Mouse (Mus musculus): ENCODE data around the gene Pcp2. TPM values are rescaled to one million over a fixed set of nuclear protein-coding genes. Genes with fewer than 3 reads are reported as not detected.
A peak's percentile ranks its signal among the peaks of the same experiment; 100 is the strongest.

Gene Pcp2
- polyA plus RNA-seq (2015; fragmentation: Nextera tagmentation; extraction: Ambion mirVana): 1.7 and 2.5 TPM in 2 replicates

DNA sequence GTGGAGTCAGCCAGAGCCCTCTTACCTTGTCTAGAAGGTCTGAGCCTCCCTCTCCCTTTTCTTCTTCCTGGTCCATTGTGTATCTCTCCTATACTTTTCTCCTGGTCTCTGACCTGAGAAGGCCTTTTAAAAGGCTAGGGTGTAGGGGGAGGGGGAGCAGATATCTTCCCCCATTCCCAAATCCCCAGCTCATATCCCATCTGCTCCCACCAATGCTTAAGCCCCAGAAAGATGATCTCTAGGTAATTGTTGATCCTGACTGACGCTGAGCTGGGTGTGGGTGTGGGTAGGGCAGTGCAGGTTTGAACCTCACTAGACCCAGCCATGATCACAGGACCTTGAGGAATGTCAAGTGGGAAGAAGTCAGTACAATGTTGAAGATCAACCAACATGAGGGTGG lies at the start of gene Pcp2:
Gene Pcp2, minus strand, starts transcription at position 101 of the 400 bp plus-strand sequence.
- no peak for ATAC-seq
- Histone ChIP-seq H3K27ac (ENCODE audit: low read length) (no peak within 1 kb of the TSS), H3K27me3 (ENCODE audit: control insufficient read depth, insufficient read depth, low read depth, low read length) (peaks cover 10% of the 10 kb centered on the region), H3K4me3 (ENCODE audit: low read depth, low read length) (no peak within 1 kb of the TSS), H3K9me3 (replicated peaks; ENCODE audit: control insufficient read depth, low read length, poor library complexity, severe bottlenecking) (no peaks in the 10 kb centered on the region), H3K4me2 (ENCODE audit: low read length) (no peak within 1 kb of the TSS), H3K36me3 (ENCODE audit: control insufficient read depth, insufficient read depth, low read length) (no peaks in the 10 kb centered on the region), H3K9ac (ENCODE audit: low read depth, low read length) (no peak within 1 kb of the TSS), H3K4me1 (ENCODE audit: control insufficient read depth, insufficient read depth, low read length) (peaks cover 10% of the 10 kb centered on the region)
- WGBS: 44% methylated on average over 1 of the region's 1 CpGs

- WGBS: 48% methylated on average over 3 of the region's 3 CpGs
- Histone ChIP-seq H3K36me3 (ENCODE audit: control insufficient read depth, insufficient read depth, low read length) (peaks cover 10% of the 10 kb centered on the region), H3K4me3 (ENCODE audit: low read depth, low read length) (no peak overlapping the region), H3K27me3 (ENCODE audit: control insufficient read depth, insufficient read depth, low read depth, low read length) (no peaks in the 10 kb centered on the region), H3K9ac (ENCODE audit: low read depth, low read length) (no peak overlapping the region), H3K4me1 (ENCODE audit: control insufficient read depth, insufficient read depth, low read length) (peaks cover 23% of the 10 kb centered on the region), H3K9me3 (replicated peaks; ENCODE audit: control insufficient read depth, low read length, poor library complexity, severe bottlenecking) (no peaks in the 10 kb centered on the region), H3K27ac (ENCODE audit: low read length) (no peak overlapping the region), H3K4me2 (ENCODE audit: low read length) (no peak overlapping the region)
- no peak for ATAC-seq
Observed at GRCm38 (mm10) chr8:3674671-3675070, 49.3 kb upstream of the Pcp2 start.

DNA sequence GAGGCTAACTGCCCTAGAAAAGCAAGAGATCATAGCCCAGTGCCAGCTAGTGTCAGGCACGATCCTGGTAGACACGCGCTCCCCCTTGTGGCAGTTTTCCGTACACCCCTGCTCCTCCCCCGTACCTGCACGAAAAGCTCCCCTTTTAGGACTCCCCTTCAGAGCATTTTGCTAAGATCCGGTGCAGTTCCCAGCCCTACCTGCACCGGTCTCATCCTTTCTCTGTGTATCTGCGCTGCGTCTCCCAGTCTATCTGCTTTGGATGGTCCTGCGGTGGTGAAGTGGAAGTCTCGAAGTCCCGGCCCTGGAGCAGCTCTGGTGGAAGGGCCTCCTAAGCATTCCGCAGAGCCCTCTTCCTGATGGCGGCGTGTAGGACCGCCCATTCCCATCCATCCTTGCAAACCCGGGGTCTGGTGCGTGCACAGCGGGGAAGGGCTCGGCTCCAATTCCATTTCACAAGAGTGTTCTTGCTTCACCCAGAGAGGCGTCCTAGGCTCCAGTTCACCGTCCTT lies 46.7 kb upstream of the Pcp2 start, which contains the start of gene Fcor:
Gene Fcor, minus strand, starts transcription at position 383 of the 512 bp plus-strand sequence.
- under 1% methylated on average over 23 of the region's 23 CpGs for WGBS
- no peaks in the 10 kb centered on the region for H3K36me3 ChIP-seq (ENCODE audit: control insufficient read depth, insufficient read depth, low read length)
- H3K9me3 ChIP-seq (replicated peaks; ENCODE audit: control insufficient read depth, low read length, poor library complexity, severe bottlenecking): no peaks in the 10 kb centered on the region
- H3K27me3 ChIP-seq (ENCODE audit: control insufficient read depth, insufficient read depth, low read depth, low read length): no peaks in the 10 kb centered on the region
- peak; percentile 91 for ATAC-seq
- H3K4me1 ChIP-seq (ENCODE audit: control insufficient read depth, insufficient read depth, low read length): peaks cover 9% of the 10 kb centered on the region
- H3K4me2 ChIP-seq (ENCODE audit: low read length): peak within 1 kb of the TSS; percentile 75
- peak within 1 kb of the TSS; percentile 55 for H3K4me3 ChIP-seq (ENCODE audit: low read depth, low read length)
- peak within 1 kb of the TSS; percentile 91 for H3K27ac ChIP-seq (ENCODE audit: low read length)
- peak within 1 kb of the TSS; percentile 72 for H3K9ac ChIP-seq (ENCODE audit: low read depth, low read length)

DNA sequence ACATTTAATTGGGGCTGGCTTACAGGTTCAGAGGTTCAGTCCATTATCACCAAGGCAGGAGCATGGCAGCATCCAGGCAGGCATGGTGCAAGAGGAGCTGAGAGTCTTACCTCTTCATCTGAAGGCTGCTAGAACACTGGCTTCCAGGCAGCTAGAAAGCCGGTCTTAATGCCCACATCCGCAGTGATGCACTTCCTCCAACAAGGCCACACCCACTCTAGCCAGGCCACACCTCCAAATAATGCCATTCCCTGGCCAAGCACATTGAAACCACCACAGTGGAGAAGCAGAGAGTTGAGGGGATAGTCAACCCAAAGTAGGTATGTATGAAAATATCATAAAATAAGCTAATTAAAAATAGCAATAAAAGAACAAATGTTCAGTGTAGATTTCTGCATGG lies 45.0 kb upstream of the Pcp2 start:
- no peak for ATAC-seq
- no peaks in the 10 kb centered on the region for H3K9me3 ChIP-seq (replicated peaks; ENCODE audit: control insufficient read depth, low read length, poor library complexity, severe bottlenecking)
- peaks cover 5% of the 10 kb centered on the region for H3K4me1 ChIP-seq (ENCODE audit: control insufficient read depth, insufficient read depth, low read length)
- H3K4me2 ChIP-seq (ENCODE audit: low read length): no peak overlapping the region
- H3K27me3 ChIP-seq (ENCODE audit: control insufficient read depth, insufficient read depth, low read depth, low read length): no peaks in the 10 kb centered on the region
- no peak overlapping the region for H3K9ac ChIP-seq (ENCODE audit: low read depth, low read length)
- H3K36me3 ChIP-seq (ENCODE audit: control insufficient read depth, insufficient read depth, low read length): no peaks in the 10 kb centered on the region
- H3K4me3 ChIP-seq (ENCODE audit: low read depth, low read length): no peak overlapping the region
- 84% methylated on average over 2 of the region's 2 CpGs for WGBS
- no peak overlapping the region for H3K27ac ChIP-seq (ENCODE audit: low read length)

- no peaks in the 10 kb centered on the region for H3K36me3 ChIP-seq (ENCODE audit: control insufficient read depth, insufficient read depth, low read length)
- no peak for ATAC-seq
- no peaks in the 10 kb centered on the region for H3K4me1 ChIP-seq (ENCODE audit: control insufficient read depth, insufficient read depth, low read length)
- no peaks in the 10 kb centered on the region for H3K27me3 ChIP-seq (ENCODE audit: control insufficient read depth, insufficient read depth, low read depth, low read length)
- H3K27ac ChIP-seq (ENCODE audit: low read length): no peak within 1 kb of the TSS
- 84% methylated on average over 6 of the region's 6 CpGs for WGBS
- no peak within 1 kb of the TSS for H3K4me3 ChIP-seq (ENCODE audit: low read depth, low read length)
- H3K9ac ChIP-seq (ENCODE audit: low read depth, low read length): no peak within 1 kb of the TSS
- H3K9me3 ChIP-seq (replicated peaks; ENCODE audit: control insufficient read depth, low read length, poor library complexity, severe bottlenecking): no peaks in the 10 kb centered on the region
- no peak within 1 kb of the TSS for H3K4me2 ChIP-seq (ENCODE audit: low read length)
Observed at GRCm38 (mm10) chr8:3665507-3665906, 40.2 kb upstream of the Pcp2 start, which contains the start of gene Mcemp1. Gene Mcemp1, plus strand, starts transcription at chr8:3665754.

DNA sequence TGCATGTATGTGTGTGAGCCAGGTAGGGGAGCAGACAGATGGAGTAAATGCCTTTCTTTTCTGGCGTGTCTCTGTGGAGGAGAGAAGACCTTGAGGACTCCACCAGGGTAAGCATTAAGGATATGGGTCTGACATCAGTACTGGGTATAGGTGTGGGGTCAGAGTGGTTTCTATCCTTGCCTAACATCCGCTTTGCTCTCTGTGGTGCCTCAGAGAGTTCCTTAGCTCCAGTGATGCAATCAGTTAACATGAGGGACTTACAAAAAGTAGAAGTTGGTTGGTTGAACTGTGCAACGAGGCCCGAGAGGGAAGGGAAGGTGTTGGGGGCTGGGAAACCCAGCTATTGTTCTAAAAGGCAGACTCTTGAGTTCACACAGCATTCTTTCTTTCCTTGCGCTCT lies 39.1 kb upstream of the Pcp2 start:
- H3K4me2 ChIP-seq (ENCODE audit: low read length): no peak overlapping the region
- H3K4me3 ChIP-seq (ENCODE audit: low read depth, low read length): no peak overlapping the region
- H3K27me3 ChIP-seq (ENCODE audit: control insufficient read depth, insufficient read depth, low read depth, low read length): no peaks in the 10 kb centered on the region
- no peaks in the 10 kb centered on the region for H3K36me3 ChIP-seq (ENCODE audit: control insufficient read depth, insufficient read depth, low read length)
- H3K9ac ChIP-seq (ENCODE audit: low read depth, low read length): no peak overlapping the region
- H3K27ac ChIP-seq (ENCODE audit: low read length): no peak overlapping the region
- no peak for ATAC-seq
- WGBS: 76% methylated on average over 5 of the region's 5 CpGs
- no peaks in the 10 kb centered on the region for H3K4me1 ChIP-seq (ENCODE audit: control insufficient read depth, insufficient read depth, low read length)
- no peaks in the 10 kb centered on the region for H3K9me3 ChIP-seq (replicated peaks; ENCODE audit: control insufficient read depth, low read length, poor library complexity, severe bottlenecking)

DNA sequence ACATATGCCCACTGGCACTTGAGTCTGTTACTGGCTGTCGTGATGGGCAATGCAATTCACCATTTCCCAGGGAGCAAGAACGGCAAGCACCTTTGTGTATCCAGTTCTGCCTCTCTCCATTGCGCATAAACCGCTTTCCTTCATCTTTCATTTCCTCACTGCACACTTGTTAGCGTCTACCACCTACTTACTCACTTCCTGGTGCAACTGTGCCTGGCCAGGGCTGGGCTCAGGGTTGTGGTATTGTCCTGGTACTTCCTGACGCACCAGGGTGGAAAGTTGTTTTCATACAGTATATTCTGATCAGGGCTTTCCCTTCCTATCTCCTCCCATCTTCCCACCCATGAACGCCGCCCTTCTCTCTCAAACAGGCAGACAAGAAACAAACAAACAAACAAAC lies 35.5 kb upstream of the Pcp2 start:
- H3K4me1 ChIP-seq (ENCODE audit: control insufficient read depth, insufficient read depth, low read length): peaks cover 5% of the 10 kb centered on the region; the same call in 1 of the 2 replicates
- 81% methylated on average over 8 of the region's 8 CpGs for WGBS

DNA sequence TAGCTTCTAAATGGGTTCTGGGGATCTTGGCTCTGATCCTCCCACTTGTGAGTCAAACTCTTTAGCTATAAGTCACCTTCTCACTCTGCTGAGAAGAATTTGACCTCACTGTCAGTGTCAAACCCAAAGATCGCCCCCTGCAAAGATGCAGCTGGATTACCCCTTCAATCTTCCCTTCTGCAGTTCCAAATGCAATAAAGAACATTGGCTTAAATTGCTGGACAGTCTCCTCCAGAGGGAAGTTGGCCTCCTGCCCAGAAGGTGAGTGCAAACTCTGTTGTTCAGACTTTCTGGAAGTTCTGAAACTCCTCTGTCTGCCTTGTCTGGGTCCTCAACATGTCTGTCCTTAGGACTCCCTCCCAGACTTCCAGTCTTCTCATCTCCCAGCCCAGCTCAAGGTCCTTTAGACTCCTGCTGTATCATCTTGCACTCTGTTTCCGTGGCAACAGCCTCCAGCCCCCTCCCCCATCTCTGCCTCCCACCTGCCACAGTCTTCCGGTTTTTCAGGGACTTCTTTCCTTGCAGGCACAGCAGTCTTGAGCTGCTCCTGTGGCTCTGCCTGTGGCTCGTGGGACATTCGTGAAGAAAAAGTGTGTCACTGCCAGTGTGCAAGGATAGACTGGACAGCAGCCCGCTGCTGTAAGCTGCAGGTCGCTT lies 31.5 kb upstream of the Pcp2 start:
- peaks cover 5% of the 10 kb centered on the region; the same call in 1 of the 2 replicates for H3K4me1 ChIP-seq (ENCODE audit: control insufficient read depth, insufficient read depth, low read length)
- H3K27me3 ChIP-seq (ENCODE audit: control insufficient read depth, insufficient read depth, low read depth, low read length): no peaks in the 10 kb centered on the region
- peak; percentile 79 for ATAC-seq
- WGBS: 16% methylated on average over 7 of the region's 7 CpGs
- no peaks in the 10 kb centered on the region for H3K36me3 ChIP-seq (ENCODE audit: control insufficient read depth, insufficient read depth, low read length)
- 0 out of 2 replicates have a peak overlapping the region, but pooled peaks have one; percentile 15 for H3K9ac ChIP-seq (ENCODE audit: low read depth, low read length)
- no peak overlapping the region for H3K27ac ChIP-seq (ENCODE audit: low read length)
- H3K4me3 ChIP-seq (ENCODE audit: low read depth, low read length): peak overlapping the region; percentile 13
- no peaks in the 10 kb centered on the region for H3K9me3 ChIP-seq (replicated peaks; ENCODE audit: control insufficient read depth, low read length, poor library complexity, severe bottlenecking)
- H3K4me2 ChIP-seq (ENCODE audit: low read length): peak overlapping the region; percentile 40; the same call in 1 of the 2 replicates

More for the DNA sequence above, 35.5 kb upstream of the Pcp2 start:
- no peak overlapping the region for H3K27ac ChIP-seq (ENCODE audit: low read length)
- H3K27me3 ChIP-seq (ENCODE audit: control insufficient read depth, insufficient read depth, low read depth, low read length): no peaks in the 10 kb centered on the region
- H3K9ac ChIP-seq (ENCODE audit: low read depth, low read length): no peak overlapping the region
- H3K4me3 ChIP-seq (ENCODE audit: low read depth, low read length): no peak overlapping the region
- no peak for ATAC-seq
- H3K4me2 ChIP-seq (ENCODE audit: low read length): no peak overlapping the region
- H3K36me3 ChIP-seq (ENCODE audit: control insufficient read depth, insufficient read depth, low read length): no peaks in the 10 kb centered on the region
- no peaks in the 10 kb centered on the region for H3K9me3 ChIP-seq (replicated peaks; ENCODE audit: control insufficient read depth, low read length, poor library complexity, severe bottlenecking)

DNA sequence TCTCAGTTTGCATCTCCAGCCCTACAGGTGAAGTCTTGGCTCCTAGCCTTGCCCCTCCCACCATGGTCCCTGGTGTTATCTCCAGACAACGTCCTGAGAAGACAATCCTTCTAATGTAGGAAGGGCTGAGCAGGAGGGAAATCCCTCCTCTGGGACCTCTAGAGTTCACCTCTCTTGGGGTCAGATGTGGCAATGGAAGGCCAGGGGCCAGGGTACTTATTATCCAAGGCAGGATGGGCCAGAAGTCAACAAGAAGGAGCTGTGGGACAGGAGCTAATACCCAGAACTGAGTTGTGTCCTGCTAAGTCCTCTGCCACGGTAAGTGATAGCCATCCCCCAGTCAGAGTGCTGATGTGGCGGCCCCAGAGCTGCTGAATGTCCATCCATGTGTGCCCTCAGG lies 30.2 kb upstream of the Pcp2 start, which contains the start of gene Retn:
Gene Retn, plus strand, starts transcription at position 245 of the 400 bp plus-strand sequence.
- peaks cover 5% of the 10 kb centered on the region; the same call in 1 of the 2 replicates for H3K4me1 ChIP-seq (ENCODE audit: control insufficient read depth, insufficient read depth, low read length)
- no peaks in the 10 kb centered on the region for H3K36me3 ChIP-seq (ENCODE audit: control insufficient read depth, insufficient read depth, low read length)
- no peaks in the 10 kb centered on the region for H3K9me3 ChIP-seq (replicated peaks; ENCODE audit: control insufficient read depth, low read length, poor library complexity, severe bottlenecking)
- H3K4me2 ChIP-seq (ENCODE audit: low read length): no peak within 1 kb of the TSS
- no peaks in the 10 kb centered on the region for H3K27me3 ChIP-seq (ENCODE audit: control insufficient read depth, insufficient read depth, low read depth, low read length)
- no peak within 1 kb of the TSS for H3K27ac ChIP-seq (ENCODE audit: low read length)
- 78% methylated on average over 3 of the region's 3 CpGs for WGBS
- H3K9ac ChIP-seq (ENCODE audit: low read depth, low read length): no peak within 1 kb of the TSS
- no peak for ATAC-seq
- no peak within 1 kb of the TSS for H3K4me3 ChIP-seq (ENCODE audit: low read depth, low read length)
